Mouse (Mus musculus) cerebellum, adult 9-11 months (tissue): ENCODE results near the gene Nipa2.
"Not testable (repeated sequence)": the region's sequence is repeated elsewhere in the genome, so short reads cannot be mapped to it uniquely, and the experiment has no call there.

ENCODE experiments used
- DNase-seq: peaks from one replicate; pipeline ENCODE4 v3.0.0; 2022

The Nipa2 gene

DNA sequence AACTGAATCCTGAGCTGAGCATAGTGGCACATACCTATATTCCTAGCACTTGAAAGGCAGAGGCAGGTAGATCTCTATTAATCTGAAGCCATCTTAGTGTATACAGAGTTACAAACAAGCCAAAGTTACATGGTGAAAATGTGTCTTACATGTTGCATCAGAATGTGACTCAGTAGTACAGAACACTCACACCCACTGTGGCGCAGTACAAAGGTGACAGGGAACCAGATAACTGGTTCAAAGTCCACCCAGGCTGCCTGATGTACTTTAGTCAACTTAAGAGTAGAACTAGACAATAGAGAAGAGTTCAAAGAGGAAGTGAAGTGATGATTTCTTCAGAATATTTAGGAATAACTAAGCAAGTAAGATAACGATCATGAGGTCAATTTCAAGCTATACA is 27.3 kb downstream of the Nipa2 start:
- DNase-seq, result no peak

DNA sequence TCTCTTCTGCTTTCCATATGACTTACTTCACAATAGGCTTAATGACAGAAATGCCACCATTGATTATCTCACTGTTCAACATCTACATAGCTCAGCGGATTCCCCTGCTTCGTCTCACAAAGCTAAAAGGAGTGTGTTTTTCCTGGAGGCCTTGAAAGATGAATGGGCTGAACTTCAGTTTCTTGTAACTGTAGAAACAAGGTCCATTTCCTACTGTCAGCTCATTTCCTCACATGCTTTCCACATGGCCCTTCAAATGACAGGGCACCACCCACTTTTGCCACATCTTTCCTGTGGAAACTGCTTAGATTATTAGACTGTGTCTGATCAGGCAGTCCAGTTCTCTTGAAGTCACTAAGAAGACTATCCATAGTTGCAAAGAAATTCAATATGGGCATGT is 33.6 kb downstream of the Nipa2 start:
- no peak for DNase-seq

DNA sequence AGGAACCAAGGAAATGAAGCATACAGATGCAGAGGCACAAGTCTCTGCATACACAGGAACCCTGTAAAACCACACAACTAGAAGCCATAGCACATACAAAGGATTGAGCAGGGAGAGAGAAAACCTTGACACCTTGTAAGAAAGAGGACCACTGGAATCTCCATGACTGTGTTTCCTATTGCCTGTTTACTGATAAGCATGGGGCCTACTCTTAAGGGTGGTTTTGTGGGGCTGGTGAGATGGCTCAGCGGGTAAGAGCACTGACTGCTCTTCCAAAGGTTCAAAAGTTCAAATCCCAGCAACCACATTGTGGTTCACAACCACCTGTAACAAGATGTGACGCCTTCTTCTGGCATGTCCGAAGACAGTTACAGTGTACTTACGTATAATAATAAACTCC is 35.0 kb downstream of the Nipa2 start:
- DNase-seq, result no peak

DNA sequence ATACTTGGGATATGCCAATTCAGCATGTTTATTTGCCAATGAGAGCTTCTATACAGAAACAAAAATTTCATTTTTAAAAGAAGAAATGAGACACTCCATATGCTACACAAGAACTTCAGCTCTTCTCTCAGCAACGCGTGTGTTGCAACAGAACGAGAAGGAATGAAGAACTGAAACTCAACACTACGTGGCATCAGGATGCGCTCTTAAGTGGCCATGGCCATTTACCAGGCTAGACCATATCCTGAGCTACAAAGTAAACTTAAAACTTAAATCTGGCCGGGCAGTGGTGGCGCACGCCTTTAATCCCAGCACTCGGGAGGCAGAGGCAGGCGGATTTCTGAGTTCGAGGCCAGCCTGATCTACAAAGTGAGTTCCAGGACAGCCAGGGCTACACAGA is 43.9 kb downstream of the Nipa2 start:
- not testable (repeated sequence) for DNase-seq

DNA sequence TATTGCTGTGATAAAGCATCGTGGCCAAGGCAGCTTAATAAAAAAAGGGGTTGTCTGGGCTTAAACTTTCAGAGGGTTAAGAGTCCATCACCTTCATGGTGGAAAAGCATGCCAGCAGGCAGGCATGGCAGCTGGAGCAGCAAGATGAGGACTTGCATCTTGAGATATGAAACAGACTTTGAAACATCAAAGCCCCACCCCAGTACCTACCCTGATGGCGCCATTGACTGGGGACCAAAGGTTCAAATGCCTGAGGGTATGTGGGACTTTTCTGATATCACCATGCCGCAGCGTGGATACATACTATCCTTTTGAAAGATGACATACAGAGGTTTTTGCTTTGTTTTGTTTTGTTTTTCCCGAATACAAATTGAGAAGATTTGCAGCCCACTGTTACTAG is 50.2 kb downstream of the Nipa2 start:
- no peak for DNase-seq

DNA sequence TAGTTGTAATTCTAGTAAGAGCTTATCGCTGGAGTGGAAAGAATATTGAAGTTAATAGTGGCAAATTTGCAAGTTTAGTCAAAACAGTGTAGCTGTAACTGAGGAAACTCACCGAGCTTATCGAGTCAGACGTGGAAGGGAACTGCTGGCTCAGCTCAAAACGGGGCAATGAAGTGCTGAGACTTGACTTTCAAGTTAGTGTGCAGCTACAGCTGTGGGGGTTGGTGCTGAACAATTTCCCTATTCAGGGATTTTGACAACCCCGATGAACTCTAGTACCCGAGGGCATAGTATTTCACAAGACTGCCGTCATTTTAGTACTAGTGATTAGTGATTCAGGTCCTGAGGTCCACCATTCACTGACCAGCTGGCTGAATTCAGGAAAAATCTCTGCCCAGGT is 50.9 kb downstream of the Nipa2 start:
- DNase-seq, result no peak

DNA sequence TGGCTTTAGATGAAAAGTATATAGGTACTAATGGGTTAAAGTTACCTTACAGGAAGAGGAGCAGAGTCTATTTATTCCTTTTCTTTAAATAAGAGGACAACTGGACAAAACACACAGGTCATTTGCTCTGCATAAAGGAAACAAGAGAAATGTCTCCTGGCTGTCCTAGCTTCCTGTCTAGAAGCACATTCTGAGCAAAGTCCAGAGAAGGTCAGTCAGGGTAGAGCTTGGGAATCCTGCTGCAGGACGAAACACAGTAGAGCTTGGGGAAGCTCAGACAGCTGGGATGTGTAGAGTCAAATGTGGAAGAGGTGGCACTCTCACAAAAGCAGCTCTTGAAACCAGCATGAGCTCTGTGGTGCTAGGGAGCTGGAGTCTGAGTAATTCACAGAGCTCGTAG is 51.9 kb downstream of the Nipa2 start:
- no peak for DNase-seq

DNA sequence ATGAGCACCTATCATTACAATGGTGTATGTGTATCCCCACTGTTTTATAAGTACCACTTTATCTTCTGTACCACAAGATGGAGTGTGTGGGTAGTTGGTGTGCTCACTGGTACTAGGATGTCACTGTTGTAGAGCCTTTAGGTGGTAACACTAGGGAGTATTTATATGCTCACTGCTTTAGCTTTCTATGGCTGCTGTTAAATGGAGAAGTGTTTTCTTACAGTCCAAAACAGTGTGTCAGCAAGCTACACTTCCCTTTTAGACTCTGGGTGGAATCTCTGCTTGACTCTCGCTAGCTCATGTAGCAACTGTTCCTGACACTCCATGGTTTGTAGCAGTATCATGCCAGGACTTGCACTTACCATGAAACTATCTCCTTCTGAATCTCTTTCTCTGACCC is 52.8 kb downstream of the Nipa2 start:
- DNase-seq, result no peak

DNA sequence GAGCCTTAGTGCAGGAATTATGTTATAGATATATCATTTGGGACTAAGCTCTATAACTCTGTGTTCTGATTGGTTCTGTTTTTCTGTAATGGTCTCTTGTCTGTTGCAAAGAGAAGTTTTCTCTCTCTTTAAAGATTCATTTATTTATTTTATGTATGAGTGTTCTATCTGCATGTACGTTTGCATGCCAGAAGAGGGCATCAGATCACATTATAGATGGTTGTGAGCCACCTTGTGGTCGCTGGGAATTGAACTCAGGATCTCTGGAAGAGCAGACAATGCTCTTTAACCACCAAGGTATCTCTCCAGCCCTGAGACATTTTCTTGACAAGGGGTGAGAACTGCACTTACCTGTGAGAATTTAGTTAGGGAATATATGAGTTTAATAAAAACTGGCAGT is 56.8 kb downstream of the Nipa2 start:
- no peak for DNase-seq

DNA sequence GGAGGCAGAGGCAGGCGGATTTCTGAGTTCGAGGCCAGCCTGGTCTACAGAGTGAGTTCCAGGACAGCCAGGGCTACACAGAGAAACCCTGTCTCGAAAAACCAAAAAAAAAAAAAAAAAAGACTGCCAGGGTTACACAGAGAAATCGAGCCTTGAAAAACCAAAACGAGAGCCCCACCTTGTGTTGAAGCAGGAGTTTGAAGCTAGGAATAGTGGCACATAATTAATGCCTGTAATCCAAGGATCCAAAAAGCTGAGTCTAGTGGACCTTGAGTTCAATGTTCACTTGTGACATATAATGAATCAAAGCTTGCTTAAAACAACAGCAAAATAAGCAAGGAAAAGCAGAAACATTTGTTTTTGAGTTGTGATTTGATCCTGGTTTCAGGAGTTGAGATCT is 58.5 kb downstream of the Nipa2 start:
- no peak for DNase-seq

DNA sequence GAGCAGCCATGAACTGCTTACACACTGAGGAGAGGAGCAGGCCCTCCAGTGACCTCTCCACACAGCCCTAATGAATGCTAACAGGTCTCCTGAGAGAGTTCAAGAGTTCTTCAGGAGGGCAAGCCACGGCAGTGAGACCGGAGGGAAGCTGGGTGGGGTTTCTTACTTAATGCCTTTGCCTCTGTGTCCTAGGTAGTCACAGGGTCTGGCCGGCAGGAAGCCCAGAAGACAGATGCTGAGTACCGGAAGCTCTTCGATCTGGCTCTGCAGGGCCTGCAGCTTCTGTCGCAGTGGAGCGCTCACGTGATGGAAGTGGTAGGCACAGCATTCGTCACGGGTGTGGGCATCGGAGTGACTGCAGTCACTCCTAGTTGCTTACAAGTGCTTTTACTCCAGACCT is 70.5 kb downstream of the Nipa2 start:
- DNase-seq, result no peak

DNA sequence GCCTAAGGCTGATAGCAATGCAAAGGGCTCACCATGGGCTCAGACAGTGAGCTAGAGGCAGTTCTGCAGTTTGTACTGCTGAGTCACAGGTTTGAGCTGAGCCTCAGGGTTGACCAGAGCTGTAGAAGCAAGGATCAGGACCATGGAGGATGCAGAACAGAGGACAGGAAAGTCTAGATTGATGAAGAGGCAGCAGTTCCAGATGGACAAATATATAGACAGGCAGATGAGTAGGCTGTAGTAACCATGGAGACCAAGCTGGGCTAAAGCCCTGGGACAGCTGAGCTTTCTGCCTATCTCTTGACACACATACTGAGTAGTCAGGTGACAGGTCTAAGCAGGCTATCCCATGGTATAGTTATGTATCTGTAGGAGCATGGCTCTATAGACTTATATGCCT is 71.5 kb downstream of the Nipa2 start:
- no peak for DNase-seq

DNA sequence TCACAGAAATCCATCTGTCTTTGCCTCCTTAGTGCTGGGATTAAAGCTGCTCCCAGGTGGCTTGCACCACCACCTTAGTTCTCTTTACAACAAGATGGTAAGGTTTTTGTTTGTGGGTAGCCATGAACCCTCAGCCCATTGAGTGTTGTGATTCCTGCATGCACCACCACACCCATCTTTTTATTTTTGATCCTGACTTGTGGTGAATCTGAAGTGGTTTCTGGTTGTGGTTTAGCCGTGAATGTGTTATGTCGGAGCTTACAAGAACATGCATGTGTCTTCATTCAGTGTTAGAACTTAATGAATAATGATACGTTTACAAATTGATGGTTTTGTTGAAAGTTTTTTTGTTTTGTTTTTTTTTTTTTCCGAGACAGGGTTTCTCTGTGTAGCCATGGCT is 72.3 kb downstream of the Nipa2 start:
- DNase-seq, result no peak

DNA sequence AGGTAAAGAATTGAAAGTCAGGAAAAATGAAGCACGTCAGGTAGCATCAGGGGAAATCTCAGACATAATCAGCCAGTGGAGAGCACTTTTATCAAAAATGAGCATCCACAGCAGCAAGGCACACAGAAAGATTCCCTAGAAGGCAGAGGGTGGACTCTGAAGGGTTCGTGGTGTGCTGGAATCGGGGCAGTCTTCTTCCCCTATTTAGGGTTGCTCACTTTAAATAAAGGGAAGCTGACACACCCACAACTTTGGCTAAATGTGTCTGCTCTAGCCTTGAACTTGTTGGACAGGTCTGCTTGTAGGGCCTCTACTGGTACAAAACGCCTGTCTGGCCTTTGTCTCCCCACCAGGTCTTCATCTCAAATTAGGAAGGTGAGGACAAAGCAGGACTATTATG is 73.7 kb downstream of the Nipa2 start:
- DNase-seq, result no peak
